Mouse (Mus musculus): ENCODE measurements at regions not wholly inside any gene's neighbourhood (a gene's known extent, or its start where the extent isn't known, plus 50 kb on each side); places are given as distances from the start of the nearest gene placed in this dataset.

GRCm38 (mm10) chr12:114391447-114391846 is 847.7 kb downstream of the Adam6a start:
- no peak for TF ChIP-seq CTCF (IDR thresholded peaks at IDR 0.05; ENCODE audit: low read depth, low read length)
- no peak for TF ChIP-seq GATA1 (IDR thresholded peaks at IDR 0.05; ENCODE audit: borderline replicate concordance, low read length)

All from G1E (cell line).